Mouse (Mus musculus) brown adipose tissue, adult 24 weeks (tissue): ENCODE results near the gene Ugt1a8. TPM values are rescaled to one million over a fixed set of nuclear protein-coding genes. Genes with fewer than 3 reads are reported as not detected.
"Not testable (repeated sequence)": the region's sequence is repeated elsewhere in the genome, so short reads cannot be mapped to it uniquely, and the experiment has no call there.

Source experiments
- H3K27ac ChIP-seq: fragments of 200-500 bp; replicated peaks from 2 replicates; pipeline ENCODE4 v1.5.1; 2012; ENCODE audit warnings: low read depth, mild to moderate bottlenecking, low read length
- H3K4me1 ChIP-seq: fragments of 200-500 bp; 2 replicates; pipeline ENCODE4 v1.6.1; 2012; ENCODE audit warnings: low read length, mixed read lengths; ENCODE audit not compliant: control insufficient read depth, insufficient read depth, insufficient read length
- H3K4me3 ChIP-seq: fragments of 200-500 bp; 2 replicates; pipeline ENCODE4 v1.5.1; 2012; ENCODE audit warnings: low read depth, mild to moderate bottlenecking, low read length, moderate library complexity; ENCODE audit not compliant: insufficient read depth
- polyA plus RNA-seq: library from polyadenylated mRNA; stranded (reverse); fragments of >200 nt; gene quantifications from 2 replicates; pipeline ENCODE4 v1.2.4, GENCODE M21; 2012; ENCODE audit not compliant: missing spikeins, insufficient read depth, insufficient read length

Gene Ugt1a8
- polyA plus RNA-seq, 1 experiment = not detected

GRCm38 (mm10) chr1:88134457-88135011, 46.9 kb downstream of the Ugt1a8 start, which contains the start of gene Ugt1a6a:
Gene Ugt1a6a, plus strand, starts transcription at chr1:88134809.
- not testable (repeated sequence) for H3K4me1 ChIP-seq, H3K27ac ChIP-seq, H3K4me3 ChIP-seq

GRCm38 (mm10) chr1:88135229-88135904, 47.8 kb downstream of the Ugt1a8 start:
- not testable (repeated sequence) for H3K4me3 ChIP-seq, H3K27ac ChIP-seq, H3K4me1 ChIP-seq

- Histone ChIP-seq H3K4me3 (no peak overlapping the region), H3K27ac (no peak overlapping the region), H3K4me1 (peaks cover 3% of the 10 kb centered on the region; the same call in 1 of the 2 replicates)
Measured at GRCm38 (mm10) chr1:88136646-88137045, 49.0 kb downstream of the Ugt1a8 start.

GRCm38 (mm10) chr1:88137264-88137663, 49.7 kb downstream of the Ugt1a8 start:
- Histone ChIP-seq H3K27ac (no peak overlapping the region), H3K4me1 (peaks cover 3% of the 10 kb centered on the region; the same call in 1 of the 2 replicates), H3K4me3 (no peak overlapping the region)

GRCm38 (mm10) chr1:88138145-88138544, 50.5 kb downstream of the Ugt1a8 start:
- H3K4me3 ChIP-seq = no peak overlapping the region
- no peak overlapping the region for H3K27ac ChIP-seq
- H3K4me1 ChIP-seq = peaks cover 3% of the 10 kb centered on the region; the same call in 1 of the 2 replicates

- not testable (repeated sequence) for H3K27ac ChIP-seq, H3K4me3 ChIP-seq, H3K4me1 ChIP-seq
Measured at GRCm38 (mm10) chr1:88140492-88140891, 52.9 kb downstream of the Ugt1a8 start.

- H3K4me1 ChIP-seq, H3K4me3 ChIP-seq, H3K27ac ChIP-seq: not testable (repeated sequence)
Measured at GRCm38 (mm10) chr1:88143966-88144675, 56.5 kb downstream of the Ugt1a8 start.

GRCm38 (mm10) chr1:88145278-88145677, 57.7 kb downstream of the Ugt1a8 start:
- H3K4me3 ChIP-seq, H3K27ac ChIP-seq, H3K4me1 ChIP-seq: not testable (repeated sequence)

GRCm38 (mm10) chr1:88150133-88150532, 62.5 kb downstream of the Ugt1a8 start:
- not testable (repeated sequence) for H3K27ac ChIP-seq, H3K4me1 ChIP-seq, H3K4me3 ChIP-seq

GRCm38 (mm10) chr1:88158430-88158829, 70.8 kb downstream of the Ugt1a8 start:
- H3K4me1 ChIP-seq = no peaks in the 10 kb centered on the region
- H3K27ac ChIP-seq = no peak overlapping the region
- H3K4me3 ChIP-seq = no peak overlapping the region

- Histone ChIP-seq H3K27ac (no peak within 1 kb of the TSS), H3K4me3 (no peak within 1 kb of the TSS), H3K4me1 (no peaks in the 10 kb centered on the region)
Measured at GRCm38 (mm10) chr1:88165711-88166110, 78.1 kb downstream of the Ugt1a8 start, which contains the start of gene Ugt1a5. Gene Ugt1a5, plus strand, starts transcription at chr1:88166012.

- H3K4me1 ChIP-seq, H3K27ac ChIP-seq, H3K4me3 ChIP-seq: not testable (repeated sequence)
Measured at GRCm38 (mm10) chr1:88172190-88172589, 84.6 kb downstream of the Ugt1a8 start.

- Histone ChIP-seq H3K4me3 (no peak overlapping the region), H3K27ac (no peak overlapping the region), H3K4me1 (no peaks in the 10 kb centered on the region)
Measured at GRCm38 (mm10) chr1:88179657-88180056, 92.0 kb downstream of the Ugt1a8 start.

- H3K4me1 ChIP-seq = no peaks in the 10 kb centered on the region
- H3K4me3 ChIP-seq = no peak overlapping the region
- no peak overlapping the region for H3K27ac ChIP-seq
Measured at GRCm38 (mm10) chr1:88186325-88186935, 98.8 kb downstream of the Ugt1a8 start.

GRCm38 (mm10) chr1:88192136-88192535, 104.5 kb downstream of the Ugt1a8 start:
- H3K4me3 ChIP-seq = no peak overlapping the region
- no peak overlapping the region for H3K27ac ChIP-seq

More at GRCm38 (mm10) chr1:88192136-88192535, 104.5 kb downstream of the Ugt1a8 start:
- H3K4me1 ChIP-seq = no peaks in the 10 kb centered on the region
